Mouse (Mus musculus): Measurements from ENCODE around the gene Gm49388. TPM values are rescaled to one million over a fixed set of nuclear protein-coding genes. Genes with fewer than 3 reads are reported as not detected.

Gene Gm49388
- not detected for polyA plus RNA-seq (2017; shearing (Covaris generic))

GRCm38 (mm10) chr7:127785308-127785707, at the start of gene Gm49388:
Gm49388 (plus strand) TSS chr7:127785608.

GRCm38 (mm10) chr7:127744366-127745045, 40.9 kb upstream of the Gm49388 start, which contains the start of gene Fbxl19:
Fbxl19 (plus strand) TSS chr7:127744543.

DNA sequence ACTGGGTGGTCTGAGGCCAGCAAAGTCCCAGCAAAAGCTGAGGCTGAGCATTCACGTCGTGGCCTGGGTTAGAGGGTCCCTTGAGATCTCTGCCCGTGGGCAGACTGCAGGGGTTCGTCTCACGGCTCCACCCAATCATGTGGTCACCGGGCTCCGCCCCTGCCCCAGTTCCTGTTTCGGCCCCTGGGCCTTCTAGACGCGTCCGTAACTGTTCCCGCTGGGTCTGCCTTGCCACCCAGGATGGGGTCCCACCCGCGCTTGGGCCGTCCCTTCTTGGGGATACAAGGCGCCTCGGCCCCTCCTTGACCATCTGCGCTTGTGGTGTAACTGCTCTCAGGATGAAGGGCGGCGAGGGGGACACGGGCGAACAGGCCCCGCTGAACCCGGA, 15.8 kb upstream of the Gm49388 start, which contains the start of gene Orai3:
Orai3 (plus strand) TSS at position 165 of the 388 bp plus-strand sequence.

GRCm38 (mm10) chr7:127776426-127776825, 9.0 kb upstream of the Gm49388 start, which contains the start of gene Setd1a:
Setd1a (plus strand) TSS chr7:127776670.

DNA sequence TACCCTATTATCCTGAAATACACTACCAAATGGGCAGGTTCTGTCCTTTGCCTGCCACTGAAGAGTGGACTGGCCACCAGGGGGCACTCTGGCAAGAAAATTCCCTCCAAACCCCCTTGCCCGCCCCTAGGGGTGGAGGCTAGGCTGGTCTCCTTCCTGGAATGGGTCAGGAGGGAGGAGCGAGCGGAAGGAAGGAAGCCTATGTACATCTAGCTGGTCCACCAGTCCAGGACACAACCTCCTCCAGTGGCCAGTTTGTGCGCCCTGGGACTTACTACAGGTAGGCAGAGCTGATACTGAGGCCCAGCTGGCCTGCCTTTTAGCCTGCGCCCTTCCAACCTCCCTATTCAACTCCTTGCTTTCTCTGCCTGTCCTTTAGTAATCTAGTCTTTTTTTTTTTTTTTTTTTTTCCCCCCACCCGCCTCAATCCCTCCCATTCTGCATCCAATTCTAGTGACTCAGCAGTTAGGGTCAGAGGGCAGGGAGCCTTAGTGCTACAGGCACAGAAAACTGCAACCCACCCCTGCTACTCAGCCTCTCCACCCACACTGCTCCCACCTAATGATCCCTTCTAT, 15.1 kb downstream of the Gm49388 start, which contains the start of gene Hsd3b7:
Hsd3b7 (plus strand) TSS at position 170 of the 575 bp plus-strand sequence.

DNA sequence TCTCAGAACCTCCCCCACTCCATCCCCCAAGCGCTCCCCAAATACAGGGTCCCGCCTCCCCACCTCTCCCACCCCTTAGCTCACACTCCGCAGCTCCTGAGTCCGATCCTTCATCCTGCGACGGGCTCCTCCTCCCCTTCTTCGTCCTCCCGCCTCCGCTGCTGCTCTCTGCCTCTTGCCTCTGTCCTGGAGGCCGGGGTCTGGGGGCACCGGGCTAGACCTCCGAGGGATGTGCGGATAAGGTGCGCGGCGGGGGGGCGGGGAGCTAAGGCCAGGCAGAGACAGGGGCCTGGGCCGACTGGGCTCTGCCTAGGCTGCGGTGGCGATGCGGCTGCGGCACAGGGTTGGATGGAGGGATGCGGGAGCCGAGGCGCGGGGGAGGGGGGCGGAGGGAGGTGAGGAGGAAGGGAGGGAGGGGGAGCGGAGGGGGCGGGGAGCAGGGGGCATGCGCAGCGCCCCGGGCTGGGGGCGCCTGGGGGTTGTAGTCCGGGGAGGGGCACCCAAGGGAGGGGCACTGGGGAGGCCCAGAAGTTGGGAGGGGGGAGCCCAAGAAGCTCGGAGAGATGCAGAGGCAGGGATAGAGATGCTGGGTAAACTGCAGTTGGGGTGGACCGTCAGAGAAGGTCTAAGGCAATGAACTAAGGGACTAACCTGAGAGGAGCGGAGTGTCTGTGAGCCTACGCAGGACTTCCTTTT, 38.9 kb downstream of the Gm49388 start, which contains the start of the genes Stx4a and Stx1b:
Stx4a (plus strand) TSS at position 119 of the 696 bp plus-strand sequence.
Stx1b (minus strand) TSS at position 374 of the 696 bp plus-strand sequence.

Other genes with a start within 250 kb of the Gm49388 start
- 12.7 TPM for gene Tmem265, start 224.2 kb upstream of the Gm49388 start, polyA plus RNA-seq (2017; shearing (Covaris generic))
- 100 TPM for gene Phkg2, start 212.3 kb upstream of the Gm49388 start, polyA plus RNA-seq (2017; shearing (Covaris generic))
- 0.95 TPM for gene Ccdc189, start 197.0 kb upstream of the Gm49388 start, polyA plus RNA-seq (2017; shearing (Covaris generic))
- gene Rnf40, start 196.8 kb upstream of the Gm49388 start, polyA plus RNA-seq (2017; shearing (Covaris generic)): 171 TPM
- 1.1 TPM for gene Zfp629, start 169.8 kb upstream of the Gm49388 start, polyA plus RNA-seq (2017; shearing (Covaris generic))
- gene Bcl7c, start 76.7 kb upstream of the Gm49388 start, polyA plus RNA-seq (2017; shearing (Covaris generic)): 19.5 TPM
- not detected for gene Ctf1, start 72.9 kb upstream of the Gm49388 start, polyA plus RNA-seq (2017; shearing (Covaris generic))
- not detected for gene Ctf2, start 53.4 kb upstream of the Gm49388 start, polyA plus RNA-seq (2017; shearing (Covaris generic))
- gene Fbxl19, start 41.1 kb upstream of the Gm49388 start, polyA plus RNA-seq (2017; shearing (Covaris generic)): 1.3 TPM
- gene Orai3, start 15.8 kb upstream of the Gm49388 start, polyA plus RNA-seq (2017; shearing (Covaris generic)): 38.5 TPM
- gene Setd1a, start 8.9 kb upstream of the Gm49388 start, polyA plus RNA-seq (2017; shearing (Covaris generic)): 1.2 TPM
- 4.5 TPM for gene Hsd3b7, start 15.0 kb downstream of the Gm49388 start, polyA plus RNA-seq (2017; shearing (Covaris generic))
- gene Stx4a, start 38.7 kb downstream of the Gm49388 start, polyA plus RNA-seq (2017; shearing (Covaris generic)): 167 TPM
- gene Stx1b, start 38.9 kb downstream of the Gm49388 start, polyA plus RNA-seq (2017; shearing (Covaris generic)): not detected
- 63.8 TPM for gene Zfp646, start 90.6 kb downstream of the Gm49388 start, polyA plus RNA-seq (2017; shearing (Covaris generic))
- 23.2 TPM for gene Zfp668, start 91.2 kb downstream of the Gm49388 start, polyA plus RNA-seq (2017; shearing (Covaris generic))
- gene Prss53, start 105.4 kb downstream of the Gm49388 start, polyA plus RNA-seq (2017; shearing (Covaris generic)): 1.0 TPM
- not detected for gene Gm21974, start 109.8 kb downstream of the Gm49388 start, polyA plus RNA-seq (2017; shearing (Covaris generic))
- gene Vkorc1, start 110.0 kb downstream of the Gm49388 start, polyA plus RNA-seq (2017; shearing (Covaris generic)): 64.0 TPM
- 71.2 TPM for gene Bckdk, start 118.5 kb downstream of the Gm49388 start, polyA plus RNA-seq (2017; shearing (Covaris generic))
- 49.7 TPM for gene Kat8, start 126.9 kb downstream of the Gm49388 start, polyA plus RNA-seq (2017; shearing (Covaris generic))
- not detected for gene Prss8, start 144.5 kb downstream of the Gm49388 start, polyA plus RNA-seq (2017; shearing (Covaris generic))
- gene Prss36, start 161.1 kb downstream of the Gm49388 start, polyA plus RNA-seq (2017; shearing (Covaris generic)): 5.0 TPM
- gene Fus, start 181.8 kb downstream of the Gm49388 start, polyA plus RNA-seq (2017; shearing (Covaris generic)): 177 TPM
- 295 TPM for gene Pycard, start 208.3 kb downstream of the Gm49388 start, polyA plus RNA-seq (2017; shearing (Covaris generic))
- not detected for gene Trim72, start 218.3 kb downstream of the Gm49388 start, polyA plus RNA-seq (2017; shearing (Covaris generic))